Mouse (Mus musculus) gastrocnemius, adult 8-10 months (tissue): ENCODE data around the gene Crybg1. TPM values are rescaled to one million over a fixed set of nuclear protein-coding genes. Genes with fewer than 3 reads are reported as not detected.
"Not testable (repeated sequence)": the region's sequence is repeated elsewhere in the genome, so short reads cannot be mapped to it uniquely, and the experiment has no call there.

Experiments used
- DNase-seq, 2 experiments: peaks; one replicate each; pipeline ENCODE4 v3.0.0; 2022; ENCODE audit warnings: low spot score in 2 of 2
- total RNA-seq, 4 experiments: library from RNA; stranded (reverse); gene quantifications; 2 replicates each; pipeline ENCODE4 v1.2.4; 2022

Crybg1 gene
- total RNA-seq, 4 experiments from 2014 or later = 0.56 to 1.4 (median 0.90) TPM

- peak in 1 of 2 experiments; percentile 13 for DNase-seq
These were observed 171.3 kb downstream of the Crybg1 start for GRCm38 (mm10) chr10:43977353-43977752.

- no peak for DNase-seq
These were observed 175.4 kb downstream of the Crybg1 start for GRCm38 (mm10) chr10:43973244-43973643.

GRCm38 (mm10) chr10:43964943-43965342 is 183.7 kb downstream of the Crybg1 start:
- no peak for DNase-seq

GRCm38 (mm10) chr10:43953942-43954341 is 194.7 kb downstream of the Crybg1 start:
- DNase-seq = no peak

GRCm38 (mm10) chr10:43945435-43945834 is 203.2 kb downstream of the Crybg1 start:
- DNase-seq = no peak

- DNase-seq = no peak
These were observed 204.9 kb downstream of the Crybg1 start for GRCm38 (mm10) chr10:43943736-43944135.

- DNase-seq = no peak
These were observed 209.5 kb downstream of the Crybg1 start for GRCm38 (mm10) chr10:43939136-43939662.

- DNase-seq = no peak
These were observed 220.1 kb downstream of the Crybg1 start for GRCm38 (mm10) chr10:43928596-43928995.

- no peak for DNase-seq
These were observed 220.9 kb downstream of the Crybg1 start for GRCm38 (mm10) chr10:43927736-43928135.

GRCm38 (mm10) chr10:43925776-43926175 is 222.9 kb downstream of the Crybg1 start:
- not testable (repeated sequence) for DNase-seq

- DNase-seq = no peak
These were observed 225.6 kb downstream of the Crybg1 start for GRCm38 (mm10) chr10:43923096-43923495.

- peak; percentile 54 to 58 for DNase-seq
These were observed 229.7 kb downstream of the Crybg1 start for GRCm38 (mm10) chr10:43918696-43919608.

GRCm38 (mm10) chr10:43916737-43917136 is 231.9 kb downstream of the Crybg1 start:
- no peak for DNase-seq

GRCm38 (mm10) chr10:43916181-43916580 is 232.5 kb downstream of the Crybg1 start:
- no peak for DNase-seq

- no peak for DNase-seq
These were observed 236.4 kb downstream of the Crybg1 start for GRCm38 (mm10) chr10:43912236-43912635.

GRCm38 (mm10) chr10:43910873-43911142 is 237.8 kb downstream of the Crybg1 start:
- no peak for DNase-seq

GRCm38 (mm10) chr10:43910032-43910872 is 238.4 kb downstream of the Crybg1 start:
- DNase-seq = no peak

GRCm38 (mm10) chr10:43904569-43904968 is 244.1 kb downstream of the Crybg1 start:
- no peak for DNase-seq

- DNase-seq = peak; percentile 87
These were observed 247.0 kb downstream of the Crybg1 start, which contains the start of the genes Qrsl1 and Rtn4ip1 for GRCm38 (mm10) chr10:43901578-43902194. Gene Qrsl1 (minus strand): TSS chr10:43901745. Gene Rtn4ip1 (plus strand): TSS chr10:43901807.

- no peak for DNase-seq
These were observed 247.6 kb downstream of the Crybg1 start for GRCm38 (mm10) chr10:43900883-43901570.
